Mouse (Mus musculus) liver, embryonic 15.5 days (tissue): ENCODE measurements around the gene Flnc. TPM values are rescaled to one million over a fixed set of nuclear protein-coding genes. Genes with fewer than 3 reads are reported as not detected.
A peak's percentile ranks its signal among the peaks of the same experiment; 100 is the strongest.
"Not testable (repeated sequence)": the region's sequence is repeated elsewhere in the genome, so short reads cannot be mapped to it uniquely, and the experiment has no call there.

Source experiments
- ATAC-seq: fragments of 200-750 bp; cut with Nextera tagmentation; 2 replicates; pipeline ENCODE4 v1.8.0; 2017; ENCODE audit warnings: moderate number of reproducible peaks, mild to moderate bottlenecking, moderate library complexity; ENCODE audit not compliant: insufficient read depth
- H3K27ac ChIP-seq: fragments of 300-500 bp; sonication (generic); replicated peaks from 2 replicates; pipeline ENCODE4 v1.5.1; 2015; ENCODE audit warnings: mild to moderate bottlenecking, inconsistent platforms
- H3K27me3 ChIP-seq: fragments of 300-500 bp; sonication (generic); 2 replicates; pipeline ENCODE4 v1.6.1; 2015; ENCODE audit warnings: mild to moderate bottlenecking, inconsistent platforms
- H3K36me3 ChIP-seq: fragments of 300-500 bp; sonication (generic); replicated peaks from 2 replicates; pipeline ENCODE4 v1.6.1; 2015; ENCODE audit warnings: moderate library complexity, mild to moderate bottlenecking, inconsistent platforms
- H3K4me1 ChIP-seq: fragments of 300-500 bp; sonication (generic); replicated peaks from 2 replicates; pipeline ENCODE4 v1.6.1; 2015; ENCODE audit warnings: inconsistent platforms
- H3K4me2 ChIP-seq: fragments of 300-500 bp; sonication (generic); 2 replicates; pipeline ENCODE4 v1.6.1; 2015; ENCODE audit warnings: moderate library complexity, mild to moderate bottlenecking, inconsistent platforms
- H3K4me3 ChIP-seq: fragments of 300-500 bp; sonication (generic); replicated peaks from 2 replicates; pipeline ENCODE4 v1.5.1; 2015; ENCODE audit warnings: mild to moderate bottlenecking, inconsistent platforms
- H3K9ac ChIP-seq: fragments of 300-500 bp; sonication (generic); 2 replicates; pipeline ENCODE4 v1.6.1; 2015; ENCODE audit warnings: moderate library complexity, mild to moderate bottlenecking, inconsistent platforms
- H3K9me3 ChIP-seq: fragments of 300-500 bp; sonication (generic); replicated peaks from 2 replicates; pipeline ENCODE4 v1.6.1; 2016; ENCODE audit warnings: inconsistent platforms
- WGBS: fragments of 180-500 bp; shearing (Covaris S2); methylation state at CpG from one replicate; pipeline ENCODE4 v1.1.7; 2015; ENCODE audit warnings: mixed read lengths; ENCODE audit not compliant: insufficient replicate concordance; 5-methylcytosine and 5-hydroxymethylcytosine counted together
- polyA plus RNA-seq: library from polyadenylated mRNA; unstranded; fragments of >200 nt; fragmentation: Nextera tagmentation; extraction: Ambion mirVana; gene quantifications from 2 replicates; pipeline ENCODE4 v1.2.1, GENCODE M21; 2015

Gene Flnc
- polyA plus RNA-seq: 0.91 and 1.1 TPM in 2 replicates

GRCm38 (mm10) chr6:29433038-29433803 lies at the start of gene Flnc:
TSS of gene Flnc (plus strand) at chr6:29433256.
- H3K4me3 ChIP-seq: peak within 1 kb of the TSS; percentile 37
- peaks cover 7% of the 10 kb centered on the region; the same call in 1 of the 2 replicates for H3K4me1 ChIP-seq
- H3K9ac ChIP-seq: no peak within 1 kb of the TSS
- H3K27me3 ChIP-seq: peaks cover 82% of the 10 kb centered on the region
- no peaks in the 10 kb centered on the region for H3K36me3 ChIP-seq
- no peaks in the 10 kb centered on the region for H3K9me3 ChIP-seq
- ATAC-seq: no peak
- H3K4me2 ChIP-seq: peak within 1 kb of the TSS; percentile 57
- H3K27ac ChIP-seq: no peak within 1 kb of the TSS
- 2% methylated on average over 70 of the region's 77 CpGs for WGBS

GRCm38 (mm10) chr6:29388052-29388518 lies 45.0 kb upstream of the Flnc start, which contains the start of gene Opn1sw:
TSS of gene Opn1sw (minus strand) at chr6:29388468.
- Histone ChIP-seq H3K27me3 (peaks cover 49% of the 10 kb centered on the region), H3K4me2 (peak within 1 kb of the TSS; percentile 61), H3K27ac (no peak within 1 kb of the TSS), H3K4me3 (peak within 1 kb of the TSS; percentile 42), H3K4me1 (peaks cover 20% of the 10 kb centered on the region), H3K36me3 (no peaks in the 10 kb centered on the region), H3K9ac (peak within 1 kb of the TSS; percentile 26; the same call in 1 of the 2 replicates), H3K9me3 (no peaks in the 10 kb centered on the region)
- peak; percentile 75 for ATAC-seq
- WGBS: 4% methylated on average over 12 of the region's 12 CpGs

DNA sequence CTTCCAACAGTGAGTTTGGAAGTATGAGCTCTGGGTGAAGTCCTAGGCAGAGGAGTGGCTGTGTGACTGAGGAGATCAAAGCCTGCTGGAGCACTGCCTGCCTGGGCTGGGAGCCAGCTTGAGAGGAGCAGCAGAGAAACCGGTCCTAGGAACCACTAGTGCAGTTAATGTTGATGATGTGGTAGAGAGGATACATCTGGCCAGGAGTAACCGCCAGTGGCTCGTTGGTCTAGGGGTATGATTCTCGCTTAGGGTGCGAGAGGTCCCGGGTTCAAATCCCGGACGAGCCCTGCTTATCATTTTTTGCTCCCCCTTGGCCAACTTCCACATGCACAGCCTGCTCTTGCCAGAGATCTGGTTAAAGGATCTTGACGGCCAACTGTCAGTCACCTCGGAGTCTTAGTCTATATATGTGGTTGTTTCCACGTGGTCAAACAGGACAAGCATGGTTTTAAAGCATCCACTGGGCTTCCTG lies 44.4 kb upstream of the Flnc start:
- H3K4me2 ChIP-seq: peak overlapping the region; percentile 61
- no peak overlapping the region for H3K9ac ChIP-seq
- no peak overlapping the region for H3K27ac ChIP-seq
- H3K36me3 ChIP-seq: no peaks in the 10 kb centered on the region
- H3K9me3 ChIP-seq: no peaks in the 10 kb centered on the region
- peaks cover 20% of the 10 kb centered on the region for H3K4me1 ChIP-seq
- peak overlapping the region; percentile 42 for H3K4me3 ChIP-seq
- ATAC-seq: peak; percentile 60
- H3K27me3 ChIP-seq: peaks cover 54% of the 10 kb centered on the region
- 7% methylated on average over 11 of the region's 11 CpGs for WGBS

DNA sequence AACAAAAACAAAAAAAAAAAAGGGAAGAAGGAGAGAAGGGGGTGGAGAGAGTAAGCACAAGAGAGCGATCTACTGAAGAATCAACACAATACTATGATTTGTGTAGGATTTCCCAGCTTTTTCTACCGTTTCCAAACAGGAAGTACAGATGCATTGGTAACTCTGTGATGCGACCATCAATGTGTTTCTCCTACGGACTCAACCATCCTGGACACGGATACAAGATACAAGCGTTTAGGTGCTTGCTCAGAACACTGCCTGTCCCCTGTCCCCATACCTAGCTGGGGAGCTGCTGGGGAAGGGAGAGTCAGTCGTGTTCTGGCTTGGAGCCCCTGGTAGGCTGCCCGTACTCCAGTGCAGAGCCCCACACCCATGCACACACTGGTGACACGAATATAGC lies 43.6 kb upstream of the Flnc start:
- peaks cover 62% of the 10 kb centered on the region for H3K27me3 ChIP-seq

DNA sequence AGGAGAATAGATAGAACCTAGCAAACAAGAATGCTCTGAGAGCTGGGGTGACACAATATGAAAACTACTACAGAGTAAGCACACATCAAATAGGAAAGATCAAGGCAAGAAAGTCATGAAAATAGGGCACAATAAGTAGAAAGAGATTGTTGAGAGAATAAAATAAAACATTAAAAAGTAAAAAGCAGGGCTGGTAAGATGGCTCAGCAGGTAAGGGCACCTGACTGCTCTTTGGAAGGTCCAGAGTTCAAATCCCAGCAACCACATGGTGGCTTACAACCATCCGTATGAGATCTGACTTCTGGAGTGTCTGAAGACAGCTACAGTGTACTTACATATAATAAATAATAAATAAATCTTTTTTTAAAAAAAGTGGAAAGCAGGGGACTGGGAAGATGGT lies 42.6 kb upstream of the Flnc start:
- not testable (repeated sequence) for H3K4me3 ChIP-seq, ATAC-seq
- WGBS: 43% methylated on average over 1 of the region's 1 CpGs

More for the DNA sequence above, 43.6 kb upstream of the Flnc start:
- Histone ChIP-seq H3K9ac (no peak overlapping the region), H3K36me3 (no peaks in the 10 kb centered on the region), H3K4me3 (no peak overlapping the region), H3K9me3 (no peaks in the 10 kb centered on the region), H3K4me2 (no peak overlapping the region), H3K4me1 (peaks cover 20% of the 10 kb centered on the region), H3K27ac (no peak overlapping the region)
- ATAC-seq: no peak
- 33% methylated on average over 9 of the region's 9 CpGs for WGBS

GRCm38 (mm10) chr6:29391241-29391640 lies 41.8 kb upstream of the Flnc start:
- H3K4me2 ChIP-seq, H3K9me3 ChIP-seq, H3K36me3 ChIP-seq, ATAC-seq, H3K9ac ChIP-seq, H3K4me3 ChIP-seq, H3K27ac ChIP-seq: not testable (repeated sequence)
- peaks cover 26% of the 10 kb centered on the region for H3K4me1 ChIP-seq
- 59% methylated on average over 8 of the region's 8 CpGs for WGBS
- H3K27me3 ChIP-seq: peaks cover 80% of the 10 kb centered on the region

More for the DNA sequence above, 42.6 kb upstream of the Flnc start:
- not testable (repeated sequence) for H3K27ac ChIP-seq, H3K9me3 ChIP-seq, H3K36me3 ChIP-seq, H3K9ac ChIP-seq, H3K4me2 ChIP-seq
- peaks cover 20% of the 10 kb centered on the region for H3K4me1 ChIP-seq
- H3K27me3 ChIP-seq: peaks cover 73% of the 10 kb centered on the region

- Histone ChIP-seq H3K4me3 (no peak overlapping the region), H3K9me3 (no peaks in the 10 kb centered on the region), H3K4me1 (peaks cover 27% of the 10 kb centered on the region), H3K9ac (no peak overlapping the region), H3K27ac (no peak overlapping the region), H3K36me3 (no peaks in the 10 kb centered on the region), H3K4me2 (no peak overlapping the region), H3K27me3 (peaks cover 84% of the 10 kb centered on the region)
- ATAC-seq: no peak
- 58% methylated on average over 4 of the region's 4 CpGs for WGBS
These were observed 41.3 kb upstream of the Flnc start for GRCm38 (mm10) chr6:29391802-29392201.

DNA sequence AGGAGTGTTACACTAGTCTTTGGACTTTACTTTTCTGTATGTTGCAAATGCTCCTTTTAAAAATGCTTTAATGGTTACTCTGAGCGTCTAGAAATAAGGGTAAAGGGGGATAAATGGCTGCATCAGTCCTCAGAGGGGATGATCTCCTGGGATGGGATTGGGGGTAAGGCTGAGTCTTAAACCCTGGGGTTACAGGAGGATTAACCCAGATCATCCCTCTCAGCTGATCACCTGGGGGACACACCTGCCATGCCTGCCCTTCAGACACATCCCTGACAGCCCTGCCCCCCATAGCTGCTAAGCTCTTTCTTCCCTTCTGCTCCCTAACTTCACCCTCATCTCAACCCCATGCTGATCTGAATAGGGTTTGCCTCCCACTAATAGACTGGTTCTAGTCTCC lies 38.8 kb upstream of the Flnc start:
- ATAC-seq: no peak
- 43% methylated on average over 1 of the region's 1 CpGs for WGBS
- Histone ChIP-seq H3K4me1 (peaks cover 9% of the 10 kb centered on the region), H3K9ac (no peak overlapping the region), H3K4me2 (no peak overlapping the region), H3K36me3 (no peaks in the 10 kb centered on the region), H3K27me3 (peaks cover 93% of the 10 kb centered on the region), H3K27ac (no peak overlapping the region), H3K9me3 (no peaks in the 10 kb centered on the region), H3K4me3 (no peak overlapping the region)

DNA sequence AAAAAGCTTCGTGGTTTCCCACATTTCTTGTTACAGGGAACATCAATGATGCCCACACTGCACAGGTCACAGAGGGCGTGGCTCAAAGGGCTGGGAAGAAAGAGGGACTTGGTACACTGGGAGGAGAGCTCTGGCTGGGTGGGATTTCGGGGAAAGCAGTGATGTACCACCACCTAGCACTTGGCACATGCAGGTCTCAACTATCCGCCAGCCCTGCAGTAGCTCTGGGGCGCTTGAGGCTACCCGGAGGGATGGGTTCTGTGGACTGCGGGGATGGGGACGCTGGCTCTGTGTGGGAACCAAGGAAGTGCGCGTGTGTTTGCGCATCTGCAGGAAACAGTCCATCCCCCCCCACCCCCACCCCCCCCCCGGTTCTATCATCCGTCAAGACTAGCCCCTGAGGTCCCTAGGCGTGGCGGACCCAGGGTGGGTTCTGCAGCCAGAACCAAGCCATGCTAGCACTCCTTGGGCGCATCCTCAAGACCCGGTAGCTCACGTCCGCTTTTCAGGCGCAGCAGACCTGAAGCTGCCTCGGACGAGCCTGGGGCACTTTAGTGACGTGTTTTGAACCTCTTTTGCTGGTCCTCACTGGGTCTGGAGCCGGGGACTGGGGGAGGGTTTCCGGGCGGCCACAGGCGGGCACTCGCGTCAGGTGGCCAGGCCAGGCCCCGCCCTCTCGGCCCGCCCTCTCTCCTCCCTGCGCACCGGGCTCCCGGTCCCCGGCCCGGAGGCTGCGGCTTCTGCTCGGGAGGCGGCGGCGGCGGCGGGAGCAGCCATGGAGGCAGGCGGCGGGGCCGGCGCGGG lies 36.9 kb upstream of the Flnc start, which contains the start of gene Ccdc136:
TSS of gene Ccdc136 (plus strand) at position 400 of the 804 bp plus-strand sequence.
- Histone ChIP-seq H3K27ac (no peak within 1 kb of the TSS), H3K27me3 (peaks cover 93% of the 10 kb centered on the region), H3K4me2 (peak within 1 kb of the TSS; percentile 69), H3K9me3 (no peaks in the 10 kb centered on the region), H3K4me1 (peaks cover 7% of the 10 kb centered on the region; the same call in 1 of the 2 replicates), H3K9ac (no peak within 1 kb of the TSS), H3K36me3 (no peaks in the 10 kb centered on the region), H3K4me3 (peak within 1 kb of the TSS; percentile 49)
- under 1% methylated on average over 49 of the region's 49 CpGs for WGBS
- peak; percentile 66 for ATAC-seq

DNA sequence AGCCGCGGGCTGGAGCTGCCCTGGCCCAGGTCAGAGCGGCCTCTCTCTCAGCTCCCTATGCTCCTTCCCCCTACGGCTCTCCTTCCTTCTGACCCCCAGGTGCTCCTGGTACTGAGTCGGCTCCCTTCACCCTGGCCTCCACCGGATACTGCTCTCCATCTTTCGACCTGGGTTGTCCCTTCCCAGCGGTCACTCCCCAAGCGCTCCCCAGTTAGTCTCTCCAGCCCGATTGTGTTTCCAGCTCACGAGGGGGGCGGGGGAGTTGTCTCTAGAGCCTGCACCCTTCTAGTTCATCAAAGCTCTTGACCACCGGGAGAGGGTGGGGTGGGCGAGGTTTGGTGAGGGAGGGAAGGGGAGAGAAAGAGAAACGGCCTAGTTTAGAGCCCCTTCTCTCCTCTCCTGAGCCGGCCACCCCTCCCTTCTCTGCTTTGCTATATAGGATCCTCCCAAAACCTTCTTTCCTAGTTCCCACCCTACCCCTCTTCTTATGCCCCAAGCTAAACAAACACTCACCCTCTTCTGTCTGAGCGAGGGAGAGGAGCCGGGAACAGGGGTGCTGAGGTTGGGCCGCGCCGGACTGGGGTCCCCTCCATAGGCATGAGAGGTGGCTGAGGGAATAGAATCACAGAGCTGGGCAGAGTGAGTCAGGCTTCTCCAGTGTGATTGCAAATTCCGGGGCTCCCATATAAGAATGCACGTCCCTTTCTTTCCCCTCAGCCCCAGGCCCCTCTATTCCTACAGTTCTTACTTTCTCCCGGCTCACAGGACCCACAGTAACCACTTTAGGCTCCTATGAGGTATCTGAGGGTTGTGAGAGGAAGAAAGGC lies 36.1 kb upstream of the Flnc start:
- Histone ChIP-seq H3K9me3 (no peaks in the 10 kb centered on the region), H3K27me3 (peaks cover 96% of the 10 kb centered on the region), H3K27ac (no peak overlapping the region), H3K9ac (no peak overlapping the region), H3K4me3 (peak overlapping the region; percentile 49), H3K4me1 (peaks cover 7% of the 10 kb centered on the region; the same call in 1 of the 2 replicates), H3K4me2 (peak overlapping the region; percentile 69), H3K36me3 (no peaks in the 10 kb centered on the region)
- 8% methylated on average over 24 of the region's 24 CpGs for WGBS
- no peak for ATAC-seq
